Mouse (Mus musculus) layer of hippocampus, postnatal 25 days (tissue): Measurements from ENCODE around the gene Umodl1. TPM values are rescaled to one million over a fixed set of nuclear protein-coding genes. Genes with fewer than 3 reads are reported as not detected.

Experiments
- DNase-seq, 2 experiments: peaks; one replicate each; pipeline ENCODE4 v3.0.0; 2022; ENCODE audit warnings: mixed read lengths in 2 of 2, low spot score in 1 of 2; ENCODE audit errors: extremely low spot score in 1 of 2
- microRNA-seq, 2 experiments: library from miRNA; unstranded; fragments of <30 nt; microRNA quantifications; one replicate each; pipeline ENCODE4 v1.2.0; 2021
- total RNA-seq, 2 experiments: library from RNA; stranded (reverse); gene quantifications; 2 replicates each; pipeline ENCODE4 v1.2.3; 2021

Gene Umodl1
- total RNA-seq, 2 experiments from 2014 or later = 0.38 to 0.49 TPM

DNA sequence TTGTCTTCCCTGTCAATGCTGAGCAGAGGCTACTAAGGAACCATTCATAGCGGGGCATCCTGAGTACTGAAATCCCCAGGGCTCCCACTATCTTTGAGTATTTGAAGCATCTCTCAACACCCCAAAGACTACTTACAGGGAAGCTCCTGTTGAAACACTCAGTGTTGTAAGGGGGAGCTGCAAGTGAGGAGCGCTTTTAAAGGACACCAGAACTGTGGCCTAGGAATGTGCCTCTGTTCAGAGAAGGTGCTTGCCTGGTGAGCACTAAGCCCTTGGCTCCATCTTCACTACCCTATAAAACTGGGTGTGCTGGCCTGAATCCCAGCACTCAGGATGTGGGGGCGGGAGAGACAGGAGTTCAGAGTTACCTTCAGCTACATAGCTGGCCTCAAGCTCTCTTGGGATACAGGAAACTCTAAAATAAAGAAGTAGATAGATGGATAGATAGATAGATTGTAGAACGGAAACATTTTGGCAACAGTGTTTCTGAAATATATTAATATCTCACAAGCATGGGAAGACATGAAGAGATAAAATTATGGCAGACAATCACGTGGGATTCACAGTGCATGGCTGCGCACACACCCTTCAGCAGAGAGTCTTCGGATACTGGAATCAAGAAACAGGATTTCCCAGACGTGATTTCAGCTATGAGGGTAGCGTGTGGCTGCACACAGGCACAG is 80.4 kb downstream of the Umodl1 start:
- DNase-seq = no peak

DNA sequence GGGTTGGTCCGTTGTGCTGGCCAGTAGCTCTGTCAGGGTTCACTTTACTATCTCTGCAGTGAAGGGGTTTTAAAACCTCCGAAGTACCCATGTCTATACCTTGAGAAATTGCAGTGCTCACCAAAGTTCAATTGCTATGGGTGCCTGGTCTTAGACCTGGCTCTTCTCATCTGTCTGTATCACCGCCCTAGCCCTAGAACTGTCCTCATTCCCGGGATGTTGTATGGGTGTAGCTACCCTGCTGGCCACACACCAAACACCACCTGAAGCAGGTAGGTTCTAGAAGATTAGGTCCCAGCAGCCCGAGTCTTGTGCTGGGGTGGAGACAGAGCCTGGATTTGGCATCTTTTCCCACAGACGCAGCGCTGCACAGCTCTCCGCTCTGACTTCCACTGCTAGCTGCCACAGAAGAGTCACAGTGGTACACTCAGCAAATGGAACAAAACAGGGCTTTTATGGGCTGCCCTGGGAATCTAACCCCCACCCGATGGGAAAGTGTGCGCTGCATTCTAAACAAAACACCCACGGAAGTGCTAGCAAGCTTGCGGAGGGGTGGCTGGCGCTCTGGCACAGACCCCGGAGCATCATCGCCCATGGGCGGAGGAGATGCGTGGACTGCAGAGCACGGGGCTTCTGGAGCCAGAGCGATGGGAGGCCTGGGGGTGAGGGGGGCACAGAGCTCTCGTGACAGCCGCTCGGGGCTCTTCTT is 81.9 kb downstream of the Umodl1 start:
- peak in 1 of 2 experiments; percentile 42 for DNase-seq

- DNase-seq = no peak
These were observed 82.9 kb downstream of the Umodl1 start for GRCm38 (mm10) chr17:31037331-31037730.

- DNase-seq = no peak
These were observed 83.9 kb downstream of the Umodl1 start for GRCm38 (mm10) chr17:31038381-31038780.

- DNase-seq = no peak
These were observed 85.2 kb downstream of the Umodl1 start for GRCm38 (mm10) chr17:31039626-31040025.

DNA sequence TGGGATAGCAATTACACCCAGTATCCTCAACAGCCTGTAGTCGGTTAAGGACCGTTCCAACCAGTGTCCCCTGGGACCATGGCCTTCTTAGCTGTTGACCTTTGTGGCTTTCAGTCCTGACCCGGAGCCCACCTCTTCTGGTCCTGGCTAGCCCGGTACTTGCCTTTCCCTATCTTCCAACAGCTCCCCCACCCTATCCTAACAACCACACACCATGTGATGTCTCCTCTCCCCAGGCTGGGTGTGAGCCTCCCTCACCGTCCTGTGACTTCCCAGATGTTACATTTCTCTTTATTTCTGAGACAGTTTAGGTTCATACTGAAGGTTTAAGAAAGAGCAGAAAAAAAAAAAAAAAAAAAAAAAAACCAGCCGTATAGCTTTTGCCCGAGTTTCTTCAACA is 86.0 kb downstream of the Umodl1 start:
- no peak for DNase-seq

- DNase-seq = no peak
These were observed 88.3 kb downstream of the Umodl1 start for GRCm38 (mm10) chr17:31042751-31043150.

GRCm38 (mm10) chr17:31057151-31057890 is 102.9 kb downstream of the Umodl1 start, which contains the start of gene Abcg1:
TSS of gene Abcg1 (plus strand) at chr17:31057675.
- DNase-seq = peak in 1 of 2 experiments; percentile 63

GRCm38 (mm10) chr17:31057891-31058744 is 103.7 kb downstream of the Umodl1 start:
- peak; percentile 37 to 72 for DNase-seq

DNA sequence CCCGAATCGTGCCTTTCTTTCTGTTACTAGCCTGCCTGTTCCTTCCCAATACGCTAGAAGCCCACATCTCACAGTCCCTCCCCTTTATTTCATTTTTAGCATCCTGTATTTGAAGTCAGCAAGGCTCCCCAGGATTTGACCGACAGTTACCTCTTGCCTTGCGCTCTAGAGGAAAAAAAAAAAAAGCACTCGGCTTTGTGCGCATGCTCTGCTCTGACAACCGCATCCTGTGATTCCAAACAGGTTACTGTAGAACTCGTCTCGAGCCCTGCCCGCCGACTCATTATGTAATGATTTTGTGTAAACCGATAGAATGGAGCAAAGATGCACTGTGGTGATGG is 104.3 kb downstream of the Umodl1 start:
- peak; percentile 47 to 60 for DNase-seq

DNA sequence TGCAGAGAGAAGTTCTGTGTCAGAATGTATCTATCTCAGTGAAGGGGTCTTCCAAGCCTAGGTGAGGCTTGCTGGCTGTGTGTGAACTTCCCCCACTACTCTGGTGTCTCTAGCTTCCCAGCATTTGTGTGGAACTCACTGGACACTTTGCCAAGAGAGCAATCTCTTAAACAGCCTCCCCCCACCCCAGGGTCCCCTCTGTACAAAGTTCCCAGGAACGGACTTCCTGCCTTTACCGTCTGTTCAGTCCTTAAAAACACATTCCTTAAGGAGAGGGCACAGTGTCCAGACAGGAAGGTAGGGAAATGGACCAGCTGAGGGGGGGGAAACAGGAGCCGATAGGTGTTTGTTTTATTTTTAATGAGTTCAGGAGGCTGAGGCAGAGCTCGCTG is 105.8 kb downstream of the Umodl1 start:
- DNase-seq = no peak

Small RNA genes lying within 50 kb of the gene (microRNA-seq; reads per million reads assigned to microRNA genes)
- 0 reads per million in 2 experiments for gene Gm24026

Other genes with a start within 250 kb of the Umodl1 start
- gene Glp1r, start 52.8 kb upstream of the Umodl1 start, total RNA-seq = 1 to 10 TPM; 2.5 to 2.7 TPM
- 10 to 100 TPM; 54.2 to 60.3 TPM for gene Abcg1, start 103.0 kb downstream of the Umodl1 start, total RNA-seq
- not detected for gene Tff3, start 175.0 kb downstream of the Umodl1 start, total RNA-seq
- not detected for gene Tff2, start 189.6 kb downstream of the Umodl1 start, total RNA-seq
- not detected for gene Tff1, start 210.6 kb downstream of the Umodl1 start, total RNA-seq
- gene Tmprss3, start 244.3 kb downstream of the Umodl1 start, total RNA-seq = not detected